Mouse (Mus musculus): ENCODE measurements around the gene Stn1. TPM values are rescaled to one million over a fixed set of nuclear protein-coding genes. Genes with fewer than 3 reads are reported as not detected.
A peak's percentile ranks its signal among the peaks of the same experiment; 100 is the strongest.

Gene Stn1
- polyA plus RNA-seq, 1 experiment = 4.2 TPM

DNA sequence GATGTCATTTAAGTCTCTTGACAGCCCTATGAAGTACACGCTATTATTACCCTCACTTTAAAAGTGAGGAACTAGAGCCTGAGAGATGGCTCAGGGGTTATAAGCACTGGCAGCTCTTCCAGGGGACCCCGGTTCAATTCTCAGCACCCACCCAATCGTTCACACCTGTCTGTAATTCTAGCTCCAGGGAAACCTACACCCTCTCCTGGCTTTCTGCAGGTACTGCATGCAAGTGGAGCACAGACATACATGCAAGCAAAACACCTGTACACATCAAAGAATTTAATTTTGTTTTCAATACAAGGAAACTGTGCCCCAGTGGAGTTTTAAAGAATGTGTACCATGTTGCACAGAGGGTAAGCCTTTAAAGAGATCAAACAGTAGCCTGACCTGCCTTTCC is 75.5 kb downstream of the Stn1 start:
- H3K4me1 ChIP-seq (ENCODE audit: control insufficient read depth, insufficient read depth, insufficient read length, low read length) = peaks cover 39% of the 10 kb centered on the region

DNA sequence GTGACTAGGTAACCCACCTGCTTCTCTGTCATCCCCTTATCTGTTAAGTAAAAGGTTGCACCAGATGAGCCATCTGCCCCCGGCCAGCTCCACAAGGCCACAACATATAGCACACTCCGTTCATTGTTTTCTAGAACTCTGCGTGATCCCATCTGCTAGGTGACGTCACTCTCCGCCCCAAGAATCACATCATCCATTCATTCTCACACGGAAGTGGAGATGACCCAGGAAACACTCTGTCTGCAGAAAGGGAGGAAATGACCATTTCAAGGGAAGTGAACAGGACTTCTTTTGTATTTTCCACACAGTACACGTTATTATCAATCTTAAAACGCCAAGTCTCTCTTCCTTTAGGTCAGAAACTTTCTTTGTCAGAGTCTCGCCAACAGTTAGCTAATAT is 75.9 kb downstream of the Stn1 start:
- Histone ChIP-seq H3K4me1 (ENCODE audit: control insufficient read depth, insufficient read depth, insufficient read length, low read length) (peaks cover 39% of the 10 kb centered on the region), H3K27ac (replicated peaks; ENCODE audit: low read depth, low read length) (peak overlapping the region; percentile 57), H3K4me3 (ENCODE audit: insufficient read depth, low read depth, low read length) (no peak overlapping the region)

More for the DNA sequence above, 75.5 kb downstream of the Stn1 start:
- Histone ChIP-seq H3K4me3 (ENCODE audit: insufficient read depth, low read depth, low read length) (no peak overlapping the region), H3K27ac (replicated peaks; ENCODE audit: low read depth, low read length) (0 out of 2 replicates have a peak overlapping the region, but pooled peaks have one; percentile 13)

DNA sequence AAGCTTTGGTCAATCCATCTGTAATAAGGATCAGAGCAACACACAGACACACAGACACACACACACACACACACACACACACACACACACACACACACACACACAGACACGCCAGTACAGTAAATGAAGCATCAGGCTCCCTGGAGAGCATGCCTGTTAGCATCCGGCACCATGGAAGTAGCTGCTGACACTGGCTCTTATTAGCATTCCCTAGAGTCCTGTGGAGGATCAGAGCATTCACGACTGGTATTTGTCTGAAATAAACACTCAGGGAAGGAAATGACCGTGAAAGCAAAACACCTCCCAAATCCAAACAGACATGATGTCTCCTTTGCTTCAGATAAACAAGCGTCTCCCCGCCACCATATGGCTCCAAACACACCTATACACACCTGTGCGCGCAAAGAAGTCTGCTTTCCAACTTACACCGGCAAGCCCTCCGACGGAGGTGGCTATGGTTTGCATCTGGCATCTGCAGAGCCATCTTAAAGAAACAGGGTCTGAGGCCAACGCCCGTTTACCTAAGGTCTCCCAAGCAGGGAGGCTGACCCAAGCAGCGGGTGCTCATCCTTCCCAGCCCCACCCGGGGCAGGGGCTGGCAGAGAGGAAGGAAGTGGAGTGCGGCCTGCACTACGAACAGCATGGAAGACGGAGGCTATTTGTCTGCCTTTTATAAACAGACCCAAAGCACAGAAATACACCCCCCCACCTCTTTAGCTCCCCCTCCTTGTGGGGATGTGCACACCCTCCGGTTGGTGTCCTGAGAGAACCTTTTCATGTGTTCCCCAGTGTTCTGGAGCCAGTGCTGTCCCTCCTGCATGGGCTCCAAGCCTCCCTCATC is 77.0 kb downstream of the Stn1 start:
- Histone ChIP-seq H3K4me3 (ENCODE audit: insufficient read depth, low read depth, low read length) (peak overlapping the region; percentile 5; the same call in 1 of the 2 replicates), H3K4me1 (ENCODE audit: control insufficient read depth, insufficient read depth, insufficient read length, low read length) (peaks cover 45% of the 10 kb centered on the region), H3K27ac (replicated peaks; ENCODE audit: low read depth, low read length) (peak overlapping the region; percentile 96)

DNA sequence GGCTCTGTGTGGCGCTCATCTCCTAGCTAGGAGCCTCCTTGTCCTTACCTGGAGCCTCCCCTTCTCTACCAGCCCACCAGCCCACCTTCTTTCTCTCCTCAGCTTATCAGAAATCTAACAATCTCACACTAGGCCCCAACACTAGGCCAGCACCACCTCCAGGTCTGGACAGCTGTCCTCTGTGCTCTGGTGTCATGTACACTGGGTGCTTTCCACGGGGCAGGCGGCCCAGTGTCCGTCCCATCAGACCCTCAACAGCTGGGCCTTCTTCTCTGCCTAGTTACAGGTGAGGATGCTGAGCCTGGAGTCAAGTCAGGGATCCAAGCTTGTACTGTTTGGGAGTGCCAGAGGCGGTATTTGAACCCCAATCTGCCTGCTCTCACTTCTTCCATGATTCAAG is 78.1 kb downstream of the Stn1 start:
- Histone ChIP-seq H3K27ac (replicated peaks; ENCODE audit: low read depth, low read length) (peak overlapping the region; percentile 96), H3K4me3 (ENCODE audit: insufficient read depth, low read depth, low read length) (no peak overlapping the region), H3K4me1 (ENCODE audit: control insufficient read depth, insufficient read depth, insufficient read length, low read length) (peaks cover 57% of the 10 kb centered on the region)

DNA sequence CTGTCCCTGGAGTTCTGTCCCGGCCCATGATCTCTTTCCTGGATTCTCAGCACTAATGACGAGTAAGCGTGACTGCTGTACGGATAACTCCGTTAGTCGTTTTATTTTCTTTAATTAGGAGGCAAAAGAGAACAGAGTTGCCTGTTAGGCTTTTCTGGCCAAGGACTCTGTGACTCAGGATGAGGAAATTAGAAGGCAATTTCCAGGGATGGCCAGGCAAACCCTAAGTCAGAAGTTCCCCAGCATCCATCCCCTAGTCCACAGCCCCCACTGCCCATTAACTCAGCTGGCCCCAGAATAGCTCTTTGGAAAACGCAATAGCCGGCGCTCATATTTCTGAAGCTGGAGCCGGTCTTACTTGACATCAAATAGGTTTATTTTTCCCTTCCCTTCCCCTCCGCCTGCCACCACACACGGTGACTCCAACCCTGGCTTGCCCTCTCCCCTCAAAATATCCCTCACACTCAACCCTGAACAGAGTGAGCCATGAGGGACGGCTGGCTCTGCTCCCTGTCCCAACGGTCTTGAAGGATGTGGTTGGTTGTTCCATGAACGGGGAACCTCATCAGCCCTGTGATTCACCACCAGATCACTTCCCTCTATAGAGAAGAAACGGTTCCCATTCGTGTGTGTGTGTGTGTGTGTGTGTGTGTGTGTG is 78.7 kb downstream of the Stn1 start:
- H3K4me3 ChIP-seq (ENCODE audit: insufficient read depth, low read depth, low read length) = no peak overlapping the region
- peaks cover 62% of the 10 kb centered on the region for H3K4me1 ChIP-seq (ENCODE audit: control insufficient read depth, insufficient read depth, insufficient read length, low read length)

DNA sequence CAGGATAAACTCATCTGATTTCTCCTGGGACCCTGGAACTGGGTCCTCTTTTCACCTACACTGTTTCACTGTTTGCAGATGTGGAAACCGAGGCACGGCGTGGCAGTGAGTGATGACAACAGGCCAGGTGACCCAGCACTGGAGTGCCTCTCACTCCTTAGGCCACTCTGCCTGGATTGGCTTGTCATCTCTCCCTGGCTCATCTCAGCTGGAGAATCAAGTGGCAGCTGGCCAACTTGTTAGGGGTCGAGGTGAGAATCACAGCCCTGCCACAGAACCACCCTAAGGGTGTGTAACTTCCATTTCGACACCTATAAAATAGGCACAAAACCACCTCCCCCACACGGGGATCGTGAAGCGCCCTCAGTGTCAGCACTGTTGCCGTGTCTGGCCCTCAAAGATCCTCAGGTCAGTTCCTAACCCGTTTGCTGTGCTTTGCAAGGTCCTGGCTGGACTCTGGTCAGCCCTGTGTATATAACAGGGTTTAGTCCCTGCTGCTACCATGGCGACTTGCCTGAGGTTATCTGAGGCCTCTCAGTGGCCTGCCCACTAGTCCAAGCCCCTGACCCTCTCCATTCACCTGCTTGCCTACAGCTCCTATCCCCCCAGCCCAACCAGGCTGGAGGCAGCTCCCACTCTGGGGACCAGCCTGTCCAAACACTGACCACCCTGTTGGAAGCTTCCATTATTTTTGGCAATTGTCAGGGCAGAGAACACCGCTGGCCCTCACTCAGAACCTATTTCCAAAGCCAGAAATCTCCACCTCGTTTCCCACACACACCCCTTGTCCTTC is 79.4 kb downstream of the Stn1 start:
- peaks cover 68% of the 10 kb centered on the region for H3K4me1 ChIP-seq (ENCODE audit: control insufficient read depth, insufficient read depth, insufficient read length, low read length)
- peak overlapping the region; percentile 96 for H3K27ac ChIP-seq (replicated peaks; ENCODE audit: low read depth, low read length)
- H3K4me3 ChIP-seq (ENCODE audit: insufficient read depth, low read depth, low read length) = no peak overlapping the region

More for the DNA sequence above, 78.7 kb downstream of the Stn1 start:
- H3K27ac ChIP-seq (replicated peaks; ENCODE audit: low read depth, low read length) = peak overlapping the region; percentile 96

DNA sequence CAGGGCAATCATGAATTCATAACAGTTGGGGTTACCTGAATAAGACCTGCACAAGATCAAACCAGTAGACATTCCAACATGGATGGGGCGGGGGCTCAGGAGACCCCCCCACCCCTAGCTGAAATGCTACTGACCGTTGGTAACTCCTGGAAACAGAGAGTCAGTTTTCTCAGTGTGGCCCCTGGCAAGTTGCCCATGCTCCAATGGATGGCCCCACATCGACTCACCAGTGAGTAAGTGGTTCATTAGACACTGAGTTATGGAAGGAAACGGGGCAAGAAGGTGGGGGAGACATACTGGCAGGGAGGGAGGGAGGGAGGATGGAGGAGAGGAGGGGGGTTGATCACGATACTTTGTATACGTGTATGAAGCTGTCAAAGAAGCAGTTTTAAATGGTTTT is 81.3 kb downstream of the Stn1 start:
- Histone ChIP-seq H3K4me1 (ENCODE audit: control insufficient read depth, insufficient read depth, insufficient read length, low read length) (peaks cover 72% of the 10 kb centered on the region), H3K4me3 (ENCODE audit: insufficient read depth, low read depth, low read length) (no peak overlapping the region), H3K27ac (replicated peaks; ENCODE audit: low read depth, low read length) (peak overlapping the region; percentile 36; the same call in 1 of the 2 replicates)

GRCm38 (mm10) chr19:47455001-47455755 is 82.1 kb downstream of the Stn1 start:
- H3K27ac ChIP-seq (replicated peaks; ENCODE audit: low read depth, low read length) = peak overlapping the region; percentile 96
- peaks cover 72% of the 10 kb centered on the region for H3K4me1 ChIP-seq (ENCODE audit: control insufficient read depth, insufficient read depth, insufficient read length, low read length)
- no peak overlapping the region for H3K4me3 ChIP-seq (ENCODE audit: insufficient read depth, low read depth, low read length)

- Histone ChIP-seq H3K4me1 (ENCODE audit: control insufficient read depth, insufficient read depth, insufficient read length, low read length) (peaks cover 72% of the 10 kb centered on the region), H3K4me3 (ENCODE audit: insufficient read depth, low read depth, low read length) (no peak overlapping the region), H3K27ac (replicated peaks; ENCODE audit: low read depth, low read length) (peak overlapping the region; percentile 96)
Observed at GRCm38 (mm10) chr19:47454167-47455000, 82.9 kb downstream of the Stn1 start.

- Histone ChIP-seq H3K4me3 (ENCODE audit: insufficient read depth, low read depth, low read length) (no peak overlapping the region), H3K4me1 (ENCODE audit: control insufficient read depth, insufficient read depth, insufficient read length, low read length) (peaks cover 73% of the 10 kb centered on the region), H3K27ac (replicated peaks; ENCODE audit: low read depth, low read length) (peak overlapping the region; percentile 96)
Observed at GRCm38 (mm10) chr19:47453352-47453751, 84.0 kb downstream of the Stn1 start.

DNA sequence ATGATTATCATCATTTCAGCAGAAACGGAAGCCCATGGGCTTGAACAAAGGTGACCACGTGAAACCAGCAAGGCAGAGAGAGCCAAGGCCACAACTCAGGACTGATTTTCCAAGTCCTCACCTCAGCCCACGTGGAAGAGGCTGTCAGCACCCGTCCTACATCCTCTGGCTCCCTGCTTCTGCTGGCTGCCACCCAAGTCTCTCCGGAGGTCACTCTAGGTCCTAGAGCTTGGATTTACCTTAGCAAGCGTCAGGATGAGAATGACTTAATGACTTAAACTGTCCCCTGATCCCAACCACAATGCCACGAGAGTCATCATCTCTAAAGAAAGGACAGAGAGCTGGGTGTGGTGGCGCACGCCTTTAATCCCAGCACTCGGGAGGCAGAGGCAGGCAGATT is 84.6 kb downstream of the Stn1 start:
- no peak overlapping the region for H3K4me3 ChIP-seq (ENCODE audit: insufficient read depth, low read depth, low read length)
- peak overlapping the region; percentile 69 for H3K27ac ChIP-seq (replicated peaks; ENCODE audit: low read depth, low read length)
- peaks cover 75% of the 10 kb centered on the region for H3K4me1 ChIP-seq (ENCODE audit: control insufficient read depth, insufficient read depth, insufficient read length, low read length)

GRCm38 (mm10) chr19:47452211-47452610 is 85.1 kb downstream of the Stn1 start:
- Histone ChIP-seq H3K27ac (replicated peaks; ENCODE audit: low read depth, low read length) (peak overlapping the region; percentile 69), H3K4me3 (ENCODE audit: insufficient read depth, low read depth, low read length) (no peak overlapping the region), H3K4me1 (ENCODE audit: control insufficient read depth, insufficient read depth, insufficient read length, low read length) (peaks cover 75% of the 10 kb centered on the region)

DNA sequence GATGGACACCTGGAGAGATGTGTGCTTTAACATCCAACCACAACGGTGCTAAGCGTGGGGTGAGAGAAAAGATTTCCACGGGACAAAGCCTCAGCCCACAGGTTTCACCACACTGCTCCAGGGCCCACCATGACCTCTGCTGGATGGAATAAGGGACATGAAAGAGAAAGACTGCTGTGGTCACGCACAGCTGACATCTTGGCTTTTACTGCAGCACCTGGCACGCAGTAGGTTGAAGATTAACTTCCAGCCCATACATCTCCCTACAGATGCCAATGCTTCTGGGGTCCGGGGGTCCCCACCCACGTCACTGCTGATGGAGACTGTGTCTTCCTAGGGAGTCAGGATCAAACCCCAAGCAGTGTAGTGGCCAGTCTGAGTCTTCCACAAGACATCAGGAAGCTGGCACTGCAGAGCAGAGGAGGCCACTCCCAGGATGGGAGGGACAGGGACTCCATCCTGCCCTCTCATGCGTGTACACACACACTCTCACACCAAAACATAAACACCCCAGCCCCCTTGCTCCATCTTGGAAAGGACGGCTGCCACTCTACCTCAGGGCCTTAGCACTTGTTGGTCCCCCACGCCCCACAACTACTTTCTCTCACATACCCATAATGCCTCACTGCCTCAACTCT is 85.7 kb downstream of the Stn1 start:
- H3K27ac ChIP-seq (replicated peaks; ENCODE audit: low read depth, low read length) = peak overlapping the region; percentile 85
- H3K4me3 ChIP-seq (ENCODE audit: insufficient read depth, low read depth, low read length) = no peak overlapping the region
- peaks cover 76% of the 10 kb centered on the region for H3K4me1 ChIP-seq (ENCODE audit: control insufficient read depth, insufficient read depth, insufficient read length, low read length)
